Mouse (Mus musculus): ENCODE measurements at regions not wholly inside any gene's neighbourhood (a gene's known extent, or its start where the extent isn't known, plus 50 kb on each side); places are given as distances from the start of the nearest gene placed in this dataset.

- no peak for TF ChIP-seq CTCF (IDR thresholded peaks at IDR 0.05)
- no peak for TF ChIP-seq POLR2A (IDR thresholded peaks at IDR 0.05; ENCODE audit: insufficient read depth, low read depth, low read length)
- TF ChIP-seq EP300 (IDR thresholded peaks at IDR 0.05; ENCODE audit: insufficient read depth, low read depth, low read length) = no peak
Observed at GRCm38 (mm10) chr10:56892666-56893209, 515.6 kb downstream of the Gja1 start.
